Mouse (Mus musculus): Measurements from ENCODE around the gene Flywch2. TPM values are rescaled to one million over a fixed set of nuclear protein-coding genes. Genes with fewer than 3 reads are reported as not detected.

Flywch2 gene
- polyA plus RNA-seq, 1 experiment: 10.7 TPM

- H3K9ac ChIP-seq (ENCODE audit: low read depth, poor library complexity, severe bottlenecking): peak overlapping the region; percentile 17; the same call in 1 of the 2 replicates
- H3K27me3 ChIP-seq (ENCODE audit: control insufficient read depth, insufficient read depth, low read length, poor library complexity, severe bottlenecking): no peaks in the 10 kb centered on the region; the same call in 1 of the 2 replicates
- H3K27ac ChIP-seq (ENCODE audit: insufficient read depth, low read length): no peak overlapping the region
- H3K9me3 ChIP-seq (replicated peaks; ENCODE audit: control insufficient read depth, insufficient read depth, low read length, poor library complexity, severe bottlenecking): no peaks in the 10 kb centered on the region
- no peaks in the 10 kb centered on the region for H3K36me3 ChIP-seq (ENCODE audit: control insufficient read depth, insufficient read depth, low read length, poor library complexity, severe bottlenecking)
- no peak for TF ChIP-seq POLR2A (IDR thresholded peaks at IDR 0.05; ENCODE audit: insufficient read depth, low read length)
- TF ChIP-seq CTCF (IDR thresholded peaks at IDR 0.05; ENCODE audit: low read depth, low read length): no peak
- no peak for TF ChIP-seq EP300 (IDR thresholded peaks at IDR 0.05; ENCODE audit: insufficient read depth, low read depth, low read length)
- peak overlapping the region; percentile 33 for H3K4me3 ChIP-seq (ENCODE audit: low read depth, low read length)
- H3K4me1 ChIP-seq (ENCODE audit: control insufficient read depth, insufficient read depth, low read length): no peaks in the 10 kb centered on the region
Observed at GRCm38 (mm10) chr17:23742210-23742793, 43.6 kb downstream of the Flywch2 start.

- Histone ChIP-seq H3K9me3 (replicated peaks; ENCODE audit: control insufficient read depth, insufficient read depth, low read length, poor library complexity, severe bottlenecking) (no peaks in the 10 kb centered on the region), H3K36me3 (ENCODE audit: control insufficient read depth, insufficient read depth, low read length, poor library complexity, severe bottlenecking) (no peaks in the 10 kb centered on the region), H3K27ac (ENCODE audit: insufficient read depth, low read length) (no peak overlapping the region), H3K27me3 (ENCODE audit: control insufficient read depth, insufficient read depth, low read length, poor library complexity, severe bottlenecking) (no peaks in the 10 kb centered on the region; the same call in 1 of the 2 replicates), H3K9ac (ENCODE audit: low read depth, poor library complexity, severe bottlenecking) (peak overlapping the region; percentile 17; the same call in 1 of the 2 replicates), H3K4me3 (ENCODE audit: low read depth, low read length) (no peak overlapping the region; the same call in 1 of the 2 replicates), H3K4me1 (ENCODE audit: control insufficient read depth, insufficient read depth, low read length) (no peaks in the 10 kb centered on the region)
- TF ChIP-seq CTCF (IDR thresholded peaks at IDR 0.05; ENCODE audit: low read depth, low read length): no peak
- TF ChIP-seq EP300 (IDR thresholded peaks at IDR 0.05; ENCODE audit: insufficient read depth, low read depth, low read length): no peak
- TF ChIP-seq POLR2A (IDR thresholded peaks at IDR 0.05; ENCODE audit: insufficient read depth, low read length): no peak
Observed at GRCm38 (mm10) chr17:23741359-23742209, 44.3 kb downstream of the Flywch2 start.

GRCm38 (mm10) chr17:23740598-23741021 is 45.3 kb downstream of the Flywch2 start, which contains the start of gene Paqr4:
TSS of gene Paqr4 (minus strand) at chr17:23740867.
- peak within 1 kb of the TSS; percentile 58 for H3K4me3 ChIP-seq (ENCODE audit: low read depth, low read length)
- H3K9me3 ChIP-seq (replicated peaks; ENCODE audit: control insufficient read depth, insufficient read depth, low read length, poor library complexity, severe bottlenecking): no peaks in the 10 kb centered on the region
- H3K36me3 ChIP-seq (ENCODE audit: control insufficient read depth, insufficient read depth, low read length, poor library complexity, severe bottlenecking): no peaks in the 10 kb centered on the region
- no peaks in the 10 kb centered on the region for H3K4me1 ChIP-seq (ENCODE audit: control insufficient read depth, insufficient read depth, low read length)
- TF ChIP-seq POLR2A (IDR thresholded peaks at IDR 0.05; ENCODE audit: insufficient read depth, low read length) (no peak), CTCF (IDR thresholded peaks at IDR 0.05; ENCODE audit: low read depth, low read length) (no peak), EP300 (IDR thresholded peaks at IDR 0.05; ENCODE audit: insufficient read depth, low read depth, low read length) (no peak)
- H3K9ac ChIP-seq (ENCODE audit: low read depth, poor library complexity, severe bottlenecking): peak within 1 kb of the TSS; percentile 43
- H3K27ac ChIP-seq (ENCODE audit: insufficient read depth, low read length): no peak within 1 kb of the TSS
- H3K27me3 ChIP-seq (ENCODE audit: control insufficient read depth, insufficient read depth, low read length, poor library complexity, severe bottlenecking): no peaks in the 10 kb centered on the region; the same call in 1 of the 2 replicates

- Histone ChIP-seq H3K4me3 (ENCODE audit: low read depth, low read length) (peak overlapping the region; percentile 58), H3K27me3 (ENCODE audit: control insufficient read depth, insufficient read depth, low read length, poor library complexity, severe bottlenecking) (no peaks in the 10 kb centered on the region), H3K9ac (ENCODE audit: low read depth, poor library complexity, severe bottlenecking) (peak overlapping the region; percentile 43), H3K9me3 (replicated peaks; ENCODE audit: control insufficient read depth, insufficient read depth, low read length, poor library complexity, severe bottlenecking) (no peaks in the 10 kb centered on the region), H3K4me1 (ENCODE audit: control insufficient read depth, insufficient read depth, low read length) (no peaks in the 10 kb centered on the region), H3K36me3 (ENCODE audit: control insufficient read depth, insufficient read depth, low read length, poor library complexity, severe bottlenecking) (no peaks in the 10 kb centered on the region), H3K27ac (ENCODE audit: insufficient read depth, low read length) (no peak overlapping the region)
- no peak for TF ChIP-seq EP300 (IDR thresholded peaks at IDR 0.05; ENCODE audit: insufficient read depth, low read depth, low read length)
- TF ChIP-seq CTCF (IDR thresholded peaks at IDR 0.05; ENCODE audit: low read depth, low read length): no peak
- TF ChIP-seq POLR2A (IDR thresholded peaks at IDR 0.05; ENCODE audit: insufficient read depth, low read length): no peak
Observed at GRCm38 (mm10) chr17:23740136-23740584, 45.7 kb downstream of the Flywch2 start.

GRCm38 (mm10) chr17:23739202-23740135 is 46.4 kb downstream of the Flywch2 start:
- TF ChIP-seq CTCF (IDR thresholded peaks at IDR 0.05; ENCODE audit: low read depth, low read length) (no peak), EP300 (IDR thresholded peaks at IDR 0.05; ENCODE audit: insufficient read depth, low read depth, low read length) (no peak), POLR2A (IDR thresholded peaks at IDR 0.05; ENCODE audit: insufficient read depth, low read length) (no peak)
- peak overlapping the region; percentile 43 for H3K9ac ChIP-seq (ENCODE audit: low read depth, poor library complexity, severe bottlenecking)
- H3K27ac ChIP-seq (ENCODE audit: insufficient read depth, low read length): no peak overlapping the region
- H3K27me3 ChIP-seq (ENCODE audit: control insufficient read depth, insufficient read depth, low read length, poor library complexity, severe bottlenecking): no peaks in the 10 kb centered on the region
- peak overlapping the region; percentile 58 for H3K4me3 ChIP-seq (ENCODE audit: low read depth, low read length)
- no peaks in the 10 kb centered on the region for H3K36me3 ChIP-seq (ENCODE audit: control insufficient read depth, insufficient read depth, low read length, poor library complexity, severe bottlenecking)
- no peaks in the 10 kb centered on the region for H3K9me3 ChIP-seq (replicated peaks; ENCODE audit: control insufficient read depth, insufficient read depth, low read length, poor library complexity, severe bottlenecking)
- no peaks in the 10 kb centered on the region for H3K4me1 ChIP-seq (ENCODE audit: control insufficient read depth, insufficient read depth, low read length)
